Mouse (Mus musculus): ENCODE measurements around the gene Otogl. TPM values are rescaled to one million over a fixed set of nuclear protein-coding genes. Genes with fewer than 3 reads are reported as not detected.

The Otogl gene
- polyA plus RNA-seq, 1 experiment from 2014 or later: 0.14 TPM

- no peak overlapping the region for H3K4me2 ChIP-seq
- H3K27me3 ChIP-seq (replicated peaks; ENCODE audit: control insufficient read depth, insufficient read depth, low read length): no peaks in the 10 kb centered on the region
- H3K9ac ChIP-seq (ENCODE audit: low read depth, low read length): no peak overlapping the region
- H3K36me3 ChIP-seq (ENCODE audit: control insufficient read depth, insufficient read depth, low read length): no peaks in the 10 kb centered on the region
- H3K9me3 ChIP-seq (ENCODE audit: control insufficient read depth, low read length): no peaks in the 10 kb centered on the region
- DNase-seq (ENCODE audit: low spot score) (no peak), ATAC-seq (replicated peaks; ENCODE audit: low FRiP score) (no peak)
- 45% methylated on average over 14 of the region's 15 CpGs for WGBS
- H3K4me1 ChIP-seq (replicated peaks; ENCODE audit: control insufficient read depth, insufficient read depth, low read length): no peaks in the 10 kb centered on the region
- H3K27ac ChIP-seq (ENCODE audit: low read depth, low read length): no peak overlapping the region
- H3K4me3 ChIP-seq (ENCODE audit: low read depth, low read length): no peak overlapping the region
Measured at GRCm38 (mm10) chr10:107752351-107753143, 159.4 kb downstream of the Otogl start.

DNA sequence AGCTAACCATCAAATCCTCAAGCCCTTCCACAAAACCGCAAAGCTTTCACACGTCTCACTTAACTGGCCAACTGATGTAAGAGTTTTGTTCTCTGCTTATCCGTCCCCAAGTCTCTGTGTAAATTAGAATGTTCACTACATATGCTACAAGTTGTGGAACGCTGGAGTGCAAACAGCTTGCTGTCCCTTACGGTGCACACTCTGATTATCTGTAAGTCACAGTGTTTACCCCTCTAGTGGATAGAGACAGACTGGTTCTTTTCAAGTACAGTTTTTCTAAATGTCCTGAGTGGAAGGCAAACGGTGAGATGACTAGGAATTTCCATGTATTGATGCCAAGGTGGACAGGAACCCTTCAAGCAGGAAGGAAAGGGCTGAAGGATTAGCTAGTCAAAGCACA is 160.0 kb downstream of the Otogl start:
- Histone ChIP-seq H3K9me3 (ENCODE audit: control insufficient read depth, low read length) (no peaks in the 10 kb centered on the region), H3K4me3 (ENCODE audit: low read depth, low read length) (no peak overlapping the region), H3K27ac (ENCODE audit: low read depth, low read length) (no peak overlapping the region), H3K9ac (ENCODE audit: low read depth, low read length) (no peak overlapping the region), H3K36me3 (ENCODE audit: control insufficient read depth, insufficient read depth, low read length) (no peaks in the 10 kb centered on the region), H3K4me2 (no peak overlapping the region), H3K4me1 (replicated peaks; ENCODE audit: control insufficient read depth, insufficient read depth, low read length) (no peaks in the 10 kb centered on the region), H3K27me3 (replicated peaks; ENCODE audit: control insufficient read depth, insufficient read depth, low read length) (no peaks in the 10 kb centered on the region)
- DNase-seq (ENCODE audit: low spot score) (no peak), ATAC-seq (replicated peaks; ENCODE audit: low FRiP score) (no peak)
- 36% methylated on average over 6 of the region's 6 CpGs for WGBS

DNA sequence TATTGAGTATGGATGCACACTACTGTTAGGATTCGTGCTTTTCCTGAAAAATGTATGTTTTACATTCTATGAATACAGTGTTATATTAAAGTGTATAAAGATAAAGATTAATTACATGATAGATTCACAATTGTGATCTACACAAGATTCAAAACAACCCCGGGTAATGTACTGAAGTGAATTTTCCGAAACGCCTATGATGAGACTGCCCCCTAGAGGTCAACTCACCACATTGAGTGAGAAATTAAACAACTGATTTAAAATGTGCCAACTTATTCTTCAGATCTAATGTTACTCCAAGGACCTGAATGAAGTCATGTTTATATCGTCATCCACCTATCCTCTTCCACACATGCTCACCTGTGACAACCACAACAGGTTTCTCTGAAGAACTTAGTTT is 164.4 kb downstream of the Otogl start:
- Histone ChIP-seq H3K9ac (ENCODE audit: low read depth, low read length) (no peak overlapping the region), H3K4me2 (no peak overlapping the region), H3K36me3 (ENCODE audit: control insufficient read depth, insufficient read depth, low read length) (no peaks in the 10 kb centered on the region), H3K9me3 (ENCODE audit: control insufficient read depth, low read length) (no peaks in the 10 kb centered on the region), H3K27me3 (replicated peaks; ENCODE audit: control insufficient read depth, insufficient read depth, low read length) (no peaks in the 10 kb centered on the region), H3K4me3 (ENCODE audit: low read depth, low read length) (no peak overlapping the region), H3K27ac (ENCODE audit: low read depth, low read length) (no peak overlapping the region), H3K4me1 (replicated peaks; ENCODE audit: control insufficient read depth, insufficient read depth, low read length) (no peaks in the 10 kb centered on the region)
- 17% methylated on average over 5 of the region's 5 CpGs for WGBS
- ATAC-seq (replicated peaks; ENCODE audit: low FRiP score) (no peak), DNase-seq (ENCODE audit: low spot score) (no peak)

- H3K4me2 ChIP-seq: no peak overlapping the region
- no peaks in the 10 kb centered on the region for H3K36me3 ChIP-seq (ENCODE audit: control insufficient read depth, insufficient read depth, low read length)
- H3K9me3 ChIP-seq (ENCODE audit: control insufficient read depth, low read length): no peaks in the 10 kb centered on the region
- ATAC-seq (replicated peaks; ENCODE audit: low FRiP score) (no peak), DNase-seq (ENCODE audit: low spot score) (no peak)
- 26% methylated on average over 9 of the region's 9 CpGs for WGBS
- H3K4me1 ChIP-seq (replicated peaks; ENCODE audit: control insufficient read depth, insufficient read depth, low read length): no peaks in the 10 kb centered on the region
- H3K9ac ChIP-seq (ENCODE audit: low read depth, low read length): no peak overlapping the region
- H3K27me3 ChIP-seq (replicated peaks; ENCODE audit: control insufficient read depth, insufficient read depth, low read length): no peaks in the 10 kb centered on the region
- H3K27ac ChIP-seq (ENCODE audit: low read depth, low read length): no peak overlapping the region
- H3K4me3 ChIP-seq (ENCODE audit: low read depth, low read length): no peak overlapping the region
Measured at GRCm38 (mm10) chr10:107746717-107747116, 165.2 kb downstream of the Otogl start.

- no peak for ATAC-seq (replicated peaks; ENCODE audit: low FRiP score)
- WGBS: 85% methylated on average over 5 of the region's 5 CpGs
Measured at GRCm38 (mm10) chr10:107739815-107740214, 172.1 kb downstream of the Otogl start.

GRCm38 (mm10) chr10:107737743-107738142 is 174.2 kb downstream of the Otogl start:
- no peak for ATAC-seq (replicated peaks; ENCODE audit: low FRiP score)

More at GRCm38 (mm10) chr10:107739815-107740214, 172.1 kb downstream of the Otogl start:
- Histone ChIP-seq H3K27ac (ENCODE audit: low read depth, low read length) (no peak overlapping the region), H3K9me3 (ENCODE audit: control insufficient read depth, low read length) (no peaks in the 10 kb centered on the region), H3K27me3 (replicated peaks; ENCODE audit: control insufficient read depth, insufficient read depth, low read length) (no peaks in the 10 kb centered on the region), H3K9ac (ENCODE audit: low read depth, low read length) (no peak overlapping the region), H3K4me2 (no peak overlapping the region), H3K4me1 (replicated peaks; ENCODE audit: control insufficient read depth, insufficient read depth, low read length) (no peaks in the 10 kb centered on the region), H3K4me3 (ENCODE audit: low read depth, low read length) (no peak overlapping the region), H3K36me3 (ENCODE audit: control insufficient read depth, insufficient read depth, low read length) (no peaks in the 10 kb centered on the region)
- DNase-seq (ENCODE audit: low spot score): no peak

GRCm38 (mm10) chr10:107735448-107735847 is 176.5 kb downstream of the Otogl start:
- H3K9me3 ChIP-seq (ENCODE audit: control insufficient read depth, low read length): no peaks in the 10 kb centered on the region
- H3K27me3 ChIP-seq (replicated peaks; ENCODE audit: control insufficient read depth, insufficient read depth, low read length): no peaks in the 10 kb centered on the region
- no peak overlapping the region for H3K4me3 ChIP-seq (ENCODE audit: low read depth, low read length)
- H3K27ac ChIP-seq (ENCODE audit: low read depth, low read length): no peak overlapping the region
- no peak for ATAC-seq (replicated peaks; ENCODE audit: low FRiP score)
- no peak for DNase-seq (ENCODE audit: low spot score)
- H3K9ac ChIP-seq (ENCODE audit: low read depth, low read length): no peak overlapping the region
- 83% methylated on average over 7 of the region's 7 CpGs for WGBS
- no peak overlapping the region for H3K4me2 ChIP-seq
- no peaks in the 10 kb centered on the region for H3K36me3 ChIP-seq (ENCODE audit: control insufficient read depth, insufficient read depth, low read length)
- no peaks in the 10 kb centered on the region for H3K4me1 ChIP-seq (replicated peaks; ENCODE audit: control insufficient read depth, insufficient read depth, low read length)

More at GRCm38 (mm10) chr10:107737743-107738142, 174.2 kb downstream of the Otogl start:
- no peak for DNase-seq (ENCODE audit: low spot score)
- H3K4me1 ChIP-seq (replicated peaks; ENCODE audit: control insufficient read depth, insufficient read depth, low read length): no peaks in the 10 kb centered on the region
- H3K9me3 ChIP-seq (ENCODE audit: control insufficient read depth, low read length): no peaks in the 10 kb centered on the region
- H3K4me3 ChIP-seq (ENCODE audit: low read depth, low read length): no peak overlapping the region
- no peak overlapping the region for H3K9ac ChIP-seq (ENCODE audit: low read depth, low read length)
- no peaks in the 10 kb centered on the region for H3K36me3 ChIP-seq (ENCODE audit: control insufficient read depth, insufficient read depth, low read length)
- H3K27ac ChIP-seq (ENCODE audit: low read depth, low read length): no peak overlapping the region
- no peaks in the 10 kb centered on the region for H3K27me3 ChIP-seq (replicated peaks; ENCODE audit: control insufficient read depth, insufficient read depth, low read length)
- WGBS: 77% methylated on average over 6 of the region's 6 CpGs
- H3K4me2 ChIP-seq: no peak overlapping the region

DNA sequence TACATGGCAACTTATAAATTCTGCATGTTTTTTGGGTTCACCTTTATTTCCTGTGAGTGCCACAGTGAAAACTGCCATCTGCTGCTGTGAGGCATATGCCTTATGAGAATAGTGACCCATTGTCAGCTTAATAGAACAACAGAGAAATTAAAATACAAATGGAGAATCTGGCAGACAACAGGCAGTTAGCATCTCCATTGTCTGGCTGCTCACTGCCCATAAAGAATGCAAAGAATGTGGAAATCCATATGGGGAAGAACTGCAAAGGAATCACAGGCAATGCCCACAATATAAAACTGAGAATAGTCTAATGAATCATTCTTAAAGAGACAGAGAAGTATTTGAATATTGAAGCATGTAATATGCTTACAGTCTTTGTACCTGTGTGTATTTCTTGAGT is 177.6 kb downstream of the Otogl start:
- H3K4me1 ChIP-seq (replicated peaks; ENCODE audit: control insufficient read depth, insufficient read depth, low read length): no peaks in the 10 kb centered on the region
- H3K4me2 ChIP-seq: no peak overlapping the region
- H3K9ac ChIP-seq (ENCODE audit: low read depth, low read length): no peak overlapping the region
- ATAC-seq (replicated peaks; ENCODE audit: low FRiP score) (no peak), DNase-seq (ENCODE audit: low spot score) (no peak)
- H3K27me3 ChIP-seq (replicated peaks; ENCODE audit: control insufficient read depth, insufficient read depth, low read length): no peaks in the 10 kb centered on the region
- no peak overlapping the region for H3K27ac ChIP-seq (ENCODE audit: low read depth, low read length)
- H3K9me3 ChIP-seq (ENCODE audit: control insufficient read depth, low read length): no peaks in the 10 kb centered on the region
- no peak overlapping the region for H3K4me3 ChIP-seq (ENCODE audit: low read depth, low read length)
- no peaks in the 10 kb centered on the region for H3K36me3 ChIP-seq (ENCODE audit: control insufficient read depth, insufficient read depth, low read length)

DNA sequence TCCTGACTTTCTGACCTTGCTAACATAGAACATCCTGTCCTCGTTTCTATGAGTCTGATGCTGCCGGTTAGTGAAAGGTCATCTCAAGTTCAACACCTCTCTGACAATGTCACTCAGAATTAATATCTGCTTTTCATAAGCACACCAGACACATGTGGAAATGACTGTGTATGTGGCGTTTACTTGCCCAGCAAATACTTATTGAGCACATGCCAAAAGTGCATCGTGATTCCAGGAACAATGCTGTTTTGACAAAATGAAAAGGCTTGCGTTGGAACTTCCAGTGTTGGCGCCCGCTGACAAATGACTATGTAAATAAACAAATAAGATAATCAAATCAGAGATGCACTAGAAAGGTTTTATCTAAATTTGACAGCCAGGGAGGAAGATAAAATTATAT is 186.3 kb downstream of the Otogl start:
- Histone ChIP-seq H3K9ac (ENCODE audit: low read depth, low read length) (no peak overlapping the region), H3K9me3 (ENCODE audit: control insufficient read depth, low read length) (no peaks in the 10 kb centered on the region), H3K4me1 (replicated peaks; ENCODE audit: control insufficient read depth, insufficient read depth, low read length) (no peaks in the 10 kb centered on the region), H3K36me3 (ENCODE audit: control insufficient read depth, insufficient read depth, low read length) (no peaks in the 10 kb centered on the region), H3K27ac (ENCODE audit: low read depth, low read length) (no peak overlapping the region), H3K4me3 (ENCODE audit: low read depth, low read length) (no peak overlapping the region), H3K27me3 (replicated peaks; ENCODE audit: control insufficient read depth, insufficient read depth, low read length) (no peaks in the 10 kb centered on the region), H3K4me2 (no peak overlapping the region)
- 63% methylated on average over 7 of the region's 7 CpGs for WGBS
- DNase-seq (ENCODE audit: low spot score): no peak
- no peak for ATAC-seq (replicated peaks; ENCODE audit: low FRiP score)

All from liver, embryonic 11.5 days (tissue).